Mouse (Mus musculus): ENCODE measurements around the gene Peg10. TPM values are rescaled to one million over a fixed set of nuclear protein-coding genes. Genes with fewer than 3 reads are reported as not detected.

Gene Peg10
- polyA plus RNA-seq, 1 experiment = not detected

GRCm38 (mm10) chr6:4739522-4740355 lies 7.4 kb upstream of the Peg10 start:
- no peak for TF ChIP-seq GATA1 (IDR thresholded peaks at IDR 0.05; ENCODE audit: low read length)

GRCm38 (mm10) chr6:4740511-4740910 lies 6.6 kb upstream of the Peg10 start:
- no peak for TF ChIP-seq GATA1 (IDR thresholded peaks at IDR 0.05; ENCODE audit: low read length)

GRCm38 (mm10) chr6:4746036-4746695 lies 940 bp upstream of the Peg10 start:
- TF ChIP-seq GATA1 (IDR thresholded peaks at IDR 0.05; ENCODE audit: low read length) = no peak

DNA sequence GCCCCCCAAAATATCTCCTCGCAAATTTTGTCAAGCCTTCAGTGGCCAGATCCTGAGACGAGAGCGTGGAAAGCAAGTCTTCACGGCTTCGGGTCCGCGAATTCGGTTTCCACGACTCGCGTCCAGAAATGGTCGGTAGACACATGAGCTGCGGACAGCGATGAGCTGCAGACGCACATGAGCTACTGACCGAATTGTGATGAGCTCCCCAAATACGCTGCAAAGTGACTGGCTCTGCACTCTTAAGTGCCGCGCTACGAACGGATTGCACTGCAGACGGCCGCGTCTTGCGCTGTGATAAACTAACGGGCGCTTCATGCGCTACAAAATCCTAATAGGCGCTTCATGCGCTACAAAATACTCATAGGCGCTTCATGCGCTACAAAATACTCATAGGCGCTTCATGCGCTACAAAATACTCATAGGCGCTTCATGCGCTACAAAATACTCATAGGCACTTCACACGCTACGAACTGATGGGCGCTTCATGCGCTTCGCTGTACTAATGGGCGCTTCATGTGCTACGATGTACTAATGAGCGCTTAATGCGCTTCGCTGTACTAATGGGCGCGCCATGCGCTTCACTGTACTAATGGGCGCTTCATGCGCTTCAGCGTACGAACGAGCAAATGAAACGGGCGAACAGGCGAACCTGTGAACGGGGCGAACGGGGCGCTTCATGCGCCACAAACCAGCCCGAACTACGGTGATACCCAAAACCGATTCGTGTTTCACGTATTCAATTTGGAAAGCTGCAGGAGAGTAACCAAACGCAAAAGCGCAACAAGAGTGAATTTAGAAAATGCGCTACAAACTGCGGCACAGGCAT lies 785 bp downstream of the Peg10 start:
- no peak for TF ChIP-seq GATA1 (IDR thresholded peaks at IDR 0.05; ENCODE audit: low read length)

- TF ChIP-seq GATA1 (IDR thresholded peaks at IDR 0.05; ENCODE audit: low read length) = no peak
These were observed 1.4 kb downstream of the Peg10 start for GRCm38 (mm10) chr6:4748506-4748961.

DNA sequence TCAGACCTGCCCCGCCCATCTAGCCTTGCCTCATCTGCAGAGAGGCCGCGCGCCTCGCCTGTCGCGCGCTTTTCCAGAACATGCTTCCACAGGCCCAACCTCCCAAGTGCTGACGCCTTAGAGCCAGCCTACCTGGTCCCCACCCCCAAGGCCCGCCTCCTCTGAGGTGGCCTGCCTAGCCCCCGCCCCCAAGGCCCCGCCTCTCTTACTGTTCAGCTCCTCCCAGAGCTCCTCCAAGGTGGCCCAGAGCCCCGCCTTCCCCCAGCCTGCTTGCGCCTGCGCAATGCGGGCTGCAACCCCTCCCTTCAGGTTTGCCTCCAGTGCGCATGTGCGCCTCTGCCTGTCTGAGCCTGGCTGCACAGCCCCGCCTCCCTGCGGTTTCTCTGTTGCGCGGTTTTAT lies 2.0 kb downstream of the Peg10 start:
- TF ChIP-seq GATA1 (IDR thresholded peaks at IDR 0.05; ENCODE audit: low read length) = no peak

DNA sequence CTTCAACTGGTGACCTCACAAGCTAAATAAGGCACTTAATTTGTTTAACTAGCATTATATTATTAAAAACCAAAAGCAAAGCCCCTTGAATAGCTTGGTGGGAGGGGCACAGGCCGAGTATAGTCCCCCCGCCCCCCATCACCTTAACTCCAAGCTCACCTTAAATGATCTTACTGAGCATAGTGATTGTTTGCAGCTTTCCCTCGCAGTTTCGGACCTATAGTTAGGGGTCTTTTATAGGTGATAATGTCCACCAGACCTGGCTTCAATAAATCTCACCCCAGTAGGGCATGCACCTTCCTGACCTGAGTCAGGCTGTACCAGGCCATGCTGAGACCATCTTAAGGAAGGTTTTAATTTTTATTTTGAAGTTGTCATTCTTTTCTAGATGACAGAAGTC lies 4.2 kb downstream of the Peg10 start:
- no peak for TF ChIP-seq GATA1 (IDR thresholded peaks at IDR 0.05; ENCODE audit: low read length)

GRCm38 (mm10) chr6:4754286-4754685 lies 7.2 kb downstream of the Peg10 start:
- TF ChIP-seq GATA1 (IDR thresholded peaks at IDR 0.05; ENCODE audit: low read length) = no peak

DNA sequence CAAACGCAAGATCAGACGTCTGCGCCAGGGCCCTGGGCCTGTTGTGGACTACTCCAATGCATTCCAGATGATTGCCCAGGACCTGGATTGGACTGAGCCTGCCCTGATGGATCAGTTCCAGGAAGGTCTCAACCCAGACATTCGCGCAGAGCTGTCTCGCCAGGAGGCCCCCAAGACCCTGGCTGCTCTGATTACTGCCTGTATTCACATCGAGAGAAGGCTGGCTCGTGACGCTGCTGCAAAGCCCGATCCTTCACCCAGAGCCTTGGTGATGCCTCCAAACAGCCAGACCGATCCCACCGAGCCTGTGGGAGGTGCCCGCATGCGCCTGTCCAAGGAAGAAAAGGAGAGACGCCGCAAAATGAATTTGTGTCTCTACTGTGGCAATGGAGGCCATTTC lies 7.8 kb downstream of the Peg10 start:
- no peak for TF ChIP-seq GATA1 (IDR thresholded peaks at IDR 0.05; ENCODE audit: low read length)

GRCm38 (mm10) chr6:4762252-4762651 lies 15.1 kb downstream of the Peg10 start:
- TF ChIP-seq GATA1 (IDR thresholded peaks at IDR 0.05; ENCODE audit: low read length) = no peak

DNA sequence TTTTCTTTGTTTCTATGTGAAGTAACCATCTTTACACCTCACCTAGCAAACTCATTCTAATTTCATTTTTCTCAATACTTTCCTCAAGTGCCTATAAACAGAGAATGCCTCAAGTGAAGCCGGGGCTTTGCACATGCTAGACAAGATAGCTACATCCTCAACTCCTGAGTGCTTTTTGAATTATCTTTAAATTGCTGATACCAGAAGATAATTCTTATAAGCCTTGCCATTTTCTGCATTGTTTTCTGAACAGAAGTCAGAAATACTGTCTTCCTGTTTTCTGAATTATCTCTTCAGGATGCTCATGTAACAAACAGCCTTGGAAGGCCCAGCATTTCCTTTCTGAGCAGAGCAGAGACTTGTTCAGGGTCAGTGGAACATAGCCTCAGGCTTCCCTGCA lies 49.2 kb downstream of the Peg10 start:
- TF ChIP-seq GATA1 (IDR thresholded peaks at IDR 0.05; ENCODE audit: low read length) = no peak

GRCm38 (mm10) chr6:4798382-4798781 lies 51.3 kb downstream of the Peg10 start:
- no peak for TF ChIP-seq GATA1 (IDR thresholded peaks at IDR 0.05; ENCODE audit: low read length)

DNA sequence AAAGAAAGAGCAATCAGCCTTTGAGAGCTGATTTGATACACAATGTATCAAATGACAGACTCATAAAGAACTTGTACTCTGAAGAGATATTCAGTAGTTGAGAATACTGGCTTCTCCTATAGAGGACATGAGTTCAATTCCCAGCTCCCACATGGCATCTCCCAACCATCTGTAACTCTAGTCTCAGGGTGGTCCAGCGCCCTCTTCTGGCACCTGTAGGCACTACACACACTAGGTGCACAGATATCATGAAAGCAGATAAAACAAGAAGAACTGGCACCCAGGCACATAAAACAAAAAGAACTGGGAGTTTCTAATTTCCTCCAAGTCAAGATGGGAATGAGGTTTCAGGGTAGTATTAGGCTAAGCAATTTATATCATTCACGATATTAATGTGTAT lies 52.3 kb downstream of the Peg10 start:
- TF ChIP-seq GATA1 (IDR thresholded peaks at IDR 0.05; ENCODE audit: low read length) = no peak

- no peak for TF ChIP-seq GATA1 (IDR thresholded peaks at IDR 0.05; ENCODE audit: low read length)
These were observed 59.9 kb downstream of the Peg10 start for GRCm38 (mm10) chr6:4806981-4807380.

Other genes with a start within 250 kb of the Peg10 start
- 0.53 and 0.61 TPM in 2 replicates for gene Col1a2, start 242.5 kb upstream of the Peg10 start, polyA plus RNA-seq (2012)
- 12.3 and 17.6 TPM in 2 replicates for gene Casd1, start 146.5 kb upstream of the Peg10 start, polyA plus RNA-seq (2012)
- gene Sgce, start 99 bp upstream of the Peg10 start, polyA plus RNA-seq (2012) = not detected in 2 replicates
- gene Ppp1r9a, start 155.6 kb downstream of the Peg10 start, polyA plus RNA-seq (2012) = 0.02 TPM in 1 of 2 replicates, not detected in the other